Mouse (Mus musculus) heart, adult 2 months (tissue): ENCODE measurements at regions not wholly inside any gene's neighbourhood (a gene's known extent, or its start where the extent isn't known, plus 50 kb on each side); places are given as distances from the start of the nearest gene placed in this dataset.

Source experiments
- CTCF ChIP-seq: fragments of 200-600 bp; IDR thresholded peaks from 2 replicates; pipeline ENCODE4 v1.8.1; 2022; ENCODE audit warnings: antibody characterized with exemption, mild to moderate bottlenecking, moderate library complexity
- EP300 ChIP-seq: fragments of 200-500 bp; IDR thresholded peaks from 2 replicates; pipeline ENCODE4 v1.6.1; 2011; ENCODE audit warnings: low read depth, low read length, control low read depth; ENCODE audit not compliant: insufficient read depth
- POLR2A ChIP-seq: fragments of 200-500 bp; IDR thresholded peaks from 2 replicates; pipeline ENCODE4 v1.6.1; 2011; ENCODE audit warnings: mild to moderate bottlenecking, low read depth, low read length, control low read depth; ENCODE audit not compliant: insufficient read depth

DNA sequence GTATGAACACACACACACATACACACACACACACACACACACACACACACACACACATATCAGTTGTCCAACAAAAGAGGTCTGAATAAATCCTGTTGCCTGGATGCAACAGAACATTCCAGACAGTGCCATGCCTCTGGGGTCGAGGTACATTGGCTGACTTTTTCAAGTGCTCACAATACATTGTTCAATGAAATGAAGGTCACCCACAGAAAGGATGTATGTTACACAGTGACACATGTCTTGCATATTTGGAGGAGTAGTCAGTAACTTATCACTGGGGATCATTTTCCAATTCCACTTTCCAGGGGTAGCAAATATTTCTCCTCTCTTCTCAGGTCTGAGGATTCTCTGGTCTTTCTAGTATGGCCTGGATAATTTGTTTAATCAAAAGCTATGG is 59.8 kb upstream of the Ppp1r26 start:
- TF ChIP-seq CTCF (no peak), POLR2A (no peak), EP300 (no peak)
